Mouse (Mus musculus) MEL (cell line): Measurements from ENCODE around the gene Vsig1. TPM values are rescaled to one million over a fixed set of nuclear protein-coding genes. Genes with fewer than 3 reads are reported as not detected.

ENCODE experiments used
- DNase-seq: peaks from one replicate; pipeline ENCODE4 v3.0.0; 2011; ENCODE audit warnings: low read depth, low spot score
- H3K27ac ChIP-seq: 2 replicates; pipeline ENCODE4 v1.5.1; 2012; ENCODE audit warnings: low read depth, mild to moderate bottlenecking, control low read depth, low read length, moderate library complexity; ENCODE audit not compliant: control insufficient read depth
- H3K27me3 ChIP-seq, 2 experiments: fragments of 150-350 bp in 1 of 2; sonication (generic) in 1 of 2; 2 replicates each; pipeline ENCODE4 v1.6.1; 2012; ENCODE audit warnings: low read length in 2 of 2, mild to moderate bottlenecking in 2 of 2, improper control_type of control experiment in 1 of 2, moderate library complexity in 1 of 2; ENCODE audit not compliant: insufficient read depth in 2 of 2, control insufficient read depth in 1 of 2
- H3K36me3 ChIP-seq, 2 experiments: 2 replicates each; pipeline ENCODE4 v1.6.1; 2012 to 2014; ENCODE audit warnings: low read length in 2 of 2, improper control_type of control experiment in 1 of 2, inconsistent platforms in 1 of 2, mild to moderate bottlenecking in 1 of 2; ENCODE audit not compliant: insufficient read depth in 2 of 2, control insufficient read depth in 1 of 2
- H3K4me1 ChIP-seq, 2 experiments: fragments of 150-350 bp in 1 of 2; sonication (generic) in 1 of 2; 2 replicates each; pipeline ENCODE4 v1.6.1; 2012; ENCODE audit warnings: low read length in 2 of 2, improper control_type of control experiment in 1 of 2, mild to moderate bottlenecking in 1 of 2; ENCODE audit not compliant: insufficient read depth in 2 of 2, control insufficient read depth in 1 of 2
- H3K4me3 ChIP-seq, 2 experiments: fragments of 150-350 bp in 1 of 2; sonication (generic) in 1 of 2; 2 replicates each; pipeline ENCODE4 v1.5.1; 2012; ENCODE audit warnings: low read depth in 2 of 2, low read length in 2 of 2, mild to moderate bottlenecking in 2 of 2, moderate library complexity in 2 of 2, control low read depth in 1 of 2, improper control_type of control experiment in 1 of 2; ENCODE audit not compliant: control insufficient read depth in 1 of 2, insufficient read depth in 1 of 2
- H3K79me2 ChIP-seq: 2 replicates; pipeline ENCODE4 v1.6.1; 2012; ENCODE audit warnings: mild to moderate bottlenecking, low read length, moderate library complexity; ENCODE audit not compliant: control insufficient read depth, poor library complexity, insufficient read depth
- H3K9ac ChIP-seq: 2 replicates; pipeline ENCODE4 v1.6.1; 2012; ENCODE audit warnings: low read depth, mild to moderate bottlenecking, control low read depth, low read length, moderate library complexity; ENCODE audit not compliant: control insufficient read depth, poor library complexity, severe bottlenecking
- H3K9me3 ChIP-seq: fragments of 150-350 bp; sonication (generic); replicated peaks from 2 replicates; pipeline ENCODE4 v1.6.1; 2012; ENCODE audit warnings: mild to moderate bottlenecking, low read length, improper control_type of control experiment, moderate library complexity; ENCODE audit not compliant: insufficient read depth
- ETS1 ChIP-seq: IDR thresholded peaks from 2 replicates; pipeline ENCODE4 v1.6.1; 2012; ENCODE audit warnings: low read depth, mild to moderate bottlenecking, inconsistent platforms, low read length, improper control_type of control experiment, moderate library complexity
- JUND ChIP-seq: IDR thresholded peaks from 2 replicates; pipeline ENCODE4 v1.6.1; 2011; ENCODE audit warnings: low read depth, mild to moderate bottlenecking, improper control_type of control experiment, low read length
- MAFK ChIP-seq: IDR thresholded peaks from 2 replicates; pipeline ENCODE4 v1.6.1; 2011; ENCODE audit warnings: low read depth, mild to moderate bottlenecking, low read length, improper control_type of control experiment, borderline replicate concordance
- MAX ChIP-seq: IDR thresholded peaks from 2 replicates; pipeline ENCODE4 v1.6.1; 2011; ENCODE audit warnings: low read length, improper control_type of control experiment
- MYC ChIP-seq: IDR thresholded peaks from 2 replicates; pipeline ENCODE4 v1.6.1; 2011; ENCODE audit warnings: low read depth, mild to moderate bottlenecking, low read length, improper control_type of control experiment, moderate library complexity
- NELFE ChIP-seq: IDR thresholded peaks from 2 replicates; pipeline ENCODE4 v1.6.1; 2011; ENCODE audit warnings: low read depth, low read length, improper control_type of control experiment
- POLR2AphosphoS2 ChIP-seq: IDR thresholded peaks from 2 replicates; pipeline ENCODE4 v1.6.1; 2011; ENCODE audit warnings: low read length, improper control_type of control experiment
- RAD21 ChIP-seq: IDR thresholded peaks from 2 replicates; pipeline ENCODE4 v1.6.1; 2011; ENCODE audit warnings: mild to moderate bottlenecking, low read depth, low read length, improper control_type of control experiment
- TAL1 ChIP-seq: IDR thresholded peaks from 2 replicates; pipeline ENCODE4 v1.6.1; 2012; ENCODE audit warnings: mild to moderate bottlenecking, inconsistent platforms, low read length, moderate library complexity, mixed read lengths
- UBTF ChIP-seq: IDR thresholded peaks from 2 replicates; pipeline ENCODE4 v1.6.1; 2012; ENCODE audit warnings: low read depth, mild to moderate bottlenecking, inconsistent platforms, low read length, improper control_type of control experiment, moderate library complexity, borderline replicate concordance; ENCODE audit not compliant: insufficient read depth
- polyA plus RNA-seq, 2 experiments: library from polyadenylated mRNA; stranded (reverse) in 1 of 2; unstranded in 1 of 2; fragments of >175 nt in 1 of 2; fragments of >200 nt in 1 of 2; gene quantifications; 2 replicates each; pipeline versions ENCODE4 v1.2.1 to v1.2.4; 2012; ENCODE audit warnings: low replicate concordance in 2 of 2, low read depth in 1 of 2; ENCODE audit not compliant: insufficient read length in 2 of 2, insufficient read depth in 1 of 2, missing spikeins in 1 of 2
- total RNA-seq: library from RNA; depleted of rRNA; stranded (reverse); fragments of 300-350 nt; gene quantifications from 2 replicates; pipeline ENCODE4 v1.2.3, GENCODE M21; 2012

Gene Vsig1
- total and polyA plus RNA-seq, 3 experiments = not detected

DNA sequence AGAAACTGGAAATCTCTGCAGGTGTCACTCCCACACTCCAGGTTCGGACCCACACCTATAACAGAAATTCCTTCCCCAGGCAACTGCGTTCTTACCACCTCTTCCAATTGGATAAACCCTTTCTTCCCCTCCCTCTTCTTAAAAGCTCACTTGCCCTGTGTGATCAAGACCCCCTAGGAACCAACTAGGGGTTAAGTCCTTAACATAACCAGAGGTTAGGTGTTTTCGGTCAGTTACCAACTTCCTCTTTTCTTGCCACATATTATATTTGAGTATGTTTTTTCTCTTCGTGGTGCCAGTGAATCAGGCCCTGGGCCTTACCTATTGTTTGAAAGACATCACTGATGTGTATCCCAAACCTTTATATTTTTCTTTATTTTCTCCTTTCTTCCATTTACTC is 44.0 kb upstream of the Vsig1 start:
- H3K4me1 ChIP-seq = no peaks in the 10 kb centered on the region
- no peaks in the 10 kb centered on the region for H3K79me2 ChIP-seq
- H3K4me3 ChIP-seq = no peak overlapping the region
- TF ChIP-seq RAD21 (no peak), NELFE (no peak)
- no peak overlapping the region for H3K9ac ChIP-seq
- no peaks in the 10 kb centered on the region for H3K9me3 ChIP-seq
- no peaks in the 10 kb centered on the region; a peak in 1 of 4 replicates for H3K27me3 ChIP-seq
- DNase-seq = no peak
- no peaks in the 10 kb centered on the region for H3K36me3 ChIP-seq
- no peak overlapping the region for H3K27ac ChIP-seq

DNA sequence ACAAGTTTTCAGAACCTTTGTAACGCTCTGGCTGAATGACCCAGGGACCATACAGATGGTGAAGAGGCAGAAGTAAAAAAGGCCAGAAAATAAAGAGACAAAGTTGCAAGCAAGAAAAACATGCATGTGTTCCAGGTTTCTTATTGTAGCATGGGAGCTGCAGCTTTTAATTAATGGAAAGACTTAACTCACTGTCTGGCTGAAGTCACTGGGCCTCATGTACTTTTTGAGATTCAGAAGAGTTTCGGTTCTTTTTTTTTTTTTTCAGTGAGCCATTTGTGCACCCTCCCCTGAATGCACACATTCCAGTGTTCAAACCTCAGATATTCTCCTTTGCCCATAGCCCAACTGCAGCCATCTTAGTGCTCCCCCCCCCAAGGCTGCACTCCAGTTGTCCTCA is 20.2 kb upstream of the Vsig1 start:
- no peaks in the 10 kb centered on the region for H3K36me3 ChIP-seq
- H3K27ac ChIP-seq = no peak overlapping the region
- no peak overlapping the region for H3K4me3 ChIP-seq
- H3K4me1 ChIP-seq = no peaks in the 10 kb centered on the region
- TF ChIP-seq TAL1 (no peak), MYC (no peak), JUND (no peak), ETS1 (no peak), UBTF (no peak), MAX (no peak), MAFK (no peak)
- no peak for DNase-seq
- H3K27me3 ChIP-seq = peaks cover 6 to 8% of the 10 kb centered on the region in 2 experiments
- H3K9ac ChIP-seq = no peak overlapping the region
- no peaks in the 10 kb centered on the region for H3K79me2 ChIP-seq
- no peaks in the 10 kb centered on the region for H3K9me3 ChIP-seq

DNA sequence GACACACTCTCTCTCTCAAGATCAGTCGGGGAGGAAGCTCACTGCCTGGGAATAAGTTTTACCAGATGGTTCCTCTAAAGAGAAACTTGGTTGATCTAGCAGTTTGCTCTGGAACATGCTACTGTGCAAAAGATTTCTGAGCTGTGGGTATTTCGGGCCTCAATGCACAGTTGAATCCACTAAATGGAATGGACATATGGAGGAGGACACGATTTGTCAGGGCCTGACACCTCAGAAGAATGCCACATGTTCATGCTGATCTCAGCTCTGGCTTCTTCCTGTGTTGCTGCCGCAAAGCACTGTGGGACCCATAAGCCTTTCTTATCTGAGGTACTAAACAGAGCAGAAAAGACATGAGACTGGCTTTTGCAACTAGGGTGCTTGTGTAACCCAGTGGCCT is 15.6 kb upstream of the Vsig1 start:
- no peaks in the 10 kb centered on the region for H3K36me3 ChIP-seq
- DNase-seq = no peak
- no peaks in the 10 kb centered on the region for H3K79me2 ChIP-seq
- H3K9ac ChIP-seq = no peak overlapping the region
- no peaks in the 10 kb centered on the region for H3K9me3 ChIP-seq
- H3K27me3 ChIP-seq = peaks cover 2 to 6% of the 10 kb centered on the region in 2 experiments; a peak in 2 of 4 replicates
- H3K27ac ChIP-seq = no peak overlapping the region
- no peak overlapping the region for H3K4me3 ChIP-seq
- no peak for TF ChIP-seq POLR2AphosphoS2
- H3K4me1 ChIP-seq = no peaks in the 10 kb centered on the region

DNA sequence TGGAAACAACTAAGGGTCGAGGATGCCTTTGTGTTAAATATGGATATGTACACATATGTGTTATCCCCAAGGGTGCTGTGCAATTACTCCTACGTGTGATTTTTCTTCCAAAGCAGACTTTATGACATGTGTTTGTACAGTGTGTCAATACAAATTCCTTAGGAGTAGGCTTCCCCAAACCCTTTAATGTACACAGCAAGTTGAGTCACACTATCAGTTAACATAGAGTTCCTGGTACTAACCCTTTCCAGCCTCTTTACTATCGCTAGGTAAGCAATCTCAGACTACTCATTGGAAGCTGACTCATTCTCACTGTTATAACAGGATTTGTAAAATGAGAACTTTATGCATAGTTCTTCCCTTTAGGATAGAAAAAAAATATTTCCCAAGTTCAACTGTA is 3.9 kb upstream of the Vsig1 start:
- Histone ChIP-seq H3K4me1 (no peaks in the 10 kb centered on the region), H3K36me3 (no peaks in the 10 kb centered on the region), H3K9me3 (no peaks in the 10 kb centered on the region), H3K4me3 (no peak overlapping the region), H3K79me2 (no peaks in the 10 kb centered on the region)
- TF ChIP-seq MAFK = no peak
- TF ChIP-seq, all 39 proteins: peak for 0
- Histone ChIP-seq H3K27ac (no peak overlapping the region), H3K9ac (no peak overlapping the region), H3K27me3 (peaks cover 7 to 32% of the 10 kb centered on the region in 2 experiments)
- DNase-seq = no peak
